Mouse (Mus musculus): Measurements from ENCODE around the gene Ddit4. TPM values are rescaled to one million over a fixed set of nuclear protein-coding genes. Genes with fewer than 3 reads are reported as not detected.

The Ddit4 gene
- total and polyA plus RNA-seq, 3 experiments = 53.1 to 151 (median 56.1) TPM

DNA sequence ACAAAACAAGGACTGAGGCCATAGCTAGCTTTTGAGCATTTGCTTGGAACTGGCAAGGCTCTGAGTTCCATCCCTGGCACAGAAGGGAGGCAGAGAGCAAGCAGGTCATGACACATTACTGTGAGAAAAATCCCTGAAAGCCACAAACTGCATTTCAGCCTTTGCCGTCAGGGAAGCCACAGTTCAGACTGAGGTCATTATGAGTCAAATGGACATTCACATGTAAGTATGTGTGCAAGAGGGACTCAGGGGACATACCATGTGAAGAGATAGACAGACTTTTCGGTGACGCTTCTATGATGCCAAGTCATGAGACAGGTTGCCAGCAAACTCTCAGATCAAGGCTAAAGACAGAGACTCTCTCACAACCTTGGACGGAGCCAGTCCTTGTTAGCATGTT, 33.5 kb downstream of the Ddit4 start:
- peak; percentile 68 for DNase-seq

DNA sequence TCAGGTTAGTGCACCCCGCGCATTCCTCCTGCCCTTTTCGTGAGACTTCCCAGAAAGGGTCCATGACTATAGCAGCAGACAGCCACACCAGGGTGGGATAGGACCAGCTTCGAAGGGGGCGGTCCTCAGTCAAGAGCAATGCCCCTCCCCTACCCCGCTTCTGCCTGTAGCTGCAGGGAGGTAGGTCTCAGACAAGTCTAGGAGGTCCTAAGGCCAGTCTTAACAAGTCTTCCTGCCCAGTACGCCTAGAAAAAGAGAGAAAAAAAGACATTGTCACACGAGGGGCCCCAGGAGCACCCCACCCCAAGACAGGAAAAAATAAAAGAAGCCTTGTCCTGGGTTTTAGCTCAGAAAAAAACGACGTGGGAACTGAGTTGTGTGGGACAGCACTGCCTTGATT, 35.0 kb downstream of the Ddit4 start:
- no peak for DNase-seq

DNA sequence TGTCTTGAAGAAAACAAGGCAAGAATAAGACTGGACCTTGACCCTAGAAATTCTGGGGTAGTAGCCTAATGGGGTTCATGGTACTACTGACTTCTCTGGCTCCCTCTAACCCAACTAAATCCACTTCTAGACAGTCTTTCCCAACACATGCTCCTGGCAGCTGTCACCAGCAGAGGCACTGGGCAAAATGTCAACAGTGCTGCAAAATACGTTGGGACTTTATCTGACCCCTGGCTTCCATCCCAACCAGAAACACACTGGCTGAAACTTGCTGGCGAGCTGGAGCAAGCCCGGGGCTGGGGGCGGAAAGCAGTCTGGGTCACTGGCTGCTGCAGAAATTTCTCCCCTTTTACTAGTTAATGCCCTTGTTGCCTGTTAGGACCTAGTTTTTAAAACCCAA, 35.5 kb downstream of the Ddit4 start:
- DNase-seq = peak; percentile 88

DNA sequence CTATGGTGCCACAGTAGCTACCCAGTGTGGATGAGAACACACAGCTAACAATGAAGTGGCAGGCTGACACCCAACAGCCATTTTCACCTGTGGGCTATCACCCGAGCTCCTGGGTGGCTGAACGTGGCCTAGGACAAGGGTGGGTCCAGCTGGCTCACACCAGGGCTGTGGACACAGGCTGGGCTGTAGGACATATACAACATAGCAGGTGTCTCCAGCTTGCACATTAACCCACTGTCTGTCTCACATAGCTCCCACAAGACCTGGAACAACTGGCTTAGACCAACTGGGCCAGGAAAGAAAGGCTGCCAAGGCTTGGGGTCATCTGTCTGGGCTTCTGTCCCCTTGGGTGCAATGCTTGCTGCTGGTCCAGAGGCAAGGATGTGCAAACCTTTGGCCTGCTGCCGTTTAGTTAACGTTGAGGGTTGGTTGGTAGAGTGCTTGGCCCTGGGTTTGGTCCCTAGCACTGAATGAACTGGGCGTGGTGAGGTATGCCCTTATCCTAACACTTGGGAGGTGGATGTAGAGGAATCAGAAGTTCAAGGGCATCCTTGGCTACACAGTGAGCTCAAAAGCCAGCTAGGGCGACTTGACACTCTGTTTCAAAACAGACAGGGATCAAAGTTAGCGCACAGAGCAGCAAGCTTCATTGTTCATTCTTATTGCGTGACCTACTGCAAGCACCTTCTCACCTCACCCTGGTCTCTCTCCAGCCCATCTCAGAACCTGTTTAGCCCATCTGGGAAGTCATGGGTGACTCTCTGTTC, 36.3 kb downstream of the Ddit4 start:
- peak; percentile 49 for DNase-seq

DNA sequence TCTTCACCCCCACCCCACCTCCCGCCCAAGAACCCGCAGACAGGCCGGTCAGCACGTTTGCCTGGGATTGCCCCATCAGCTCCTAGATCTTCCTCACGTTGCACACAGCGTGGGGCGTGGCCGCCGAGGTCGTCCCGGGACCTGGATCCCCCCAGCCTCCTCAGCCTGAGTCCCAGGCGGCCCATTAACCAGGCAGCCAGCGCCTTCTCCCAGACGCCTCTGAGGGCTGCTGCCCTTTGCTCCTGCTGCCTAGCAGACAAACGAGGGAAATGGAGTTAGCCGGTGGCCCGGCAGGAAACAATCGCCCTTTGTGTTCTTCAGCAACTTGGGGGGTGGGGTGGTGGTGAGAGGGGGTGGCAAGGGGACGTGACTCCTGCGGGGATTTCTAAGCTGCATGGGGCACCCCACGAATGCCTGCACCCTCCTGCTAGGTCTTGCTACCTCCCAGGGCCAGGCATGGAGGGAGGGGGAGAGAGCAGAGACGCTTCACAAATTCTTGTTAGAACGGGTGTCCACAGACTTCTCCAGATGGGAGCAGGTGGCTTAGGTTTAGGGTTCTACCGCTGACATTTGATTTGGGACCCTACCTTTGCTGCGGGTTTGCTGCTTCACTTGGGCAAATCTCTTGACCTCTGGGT, 40.0 kb downstream of the Ddit4 start:
- DNase-seq = peak; percentile 45

DNA sequence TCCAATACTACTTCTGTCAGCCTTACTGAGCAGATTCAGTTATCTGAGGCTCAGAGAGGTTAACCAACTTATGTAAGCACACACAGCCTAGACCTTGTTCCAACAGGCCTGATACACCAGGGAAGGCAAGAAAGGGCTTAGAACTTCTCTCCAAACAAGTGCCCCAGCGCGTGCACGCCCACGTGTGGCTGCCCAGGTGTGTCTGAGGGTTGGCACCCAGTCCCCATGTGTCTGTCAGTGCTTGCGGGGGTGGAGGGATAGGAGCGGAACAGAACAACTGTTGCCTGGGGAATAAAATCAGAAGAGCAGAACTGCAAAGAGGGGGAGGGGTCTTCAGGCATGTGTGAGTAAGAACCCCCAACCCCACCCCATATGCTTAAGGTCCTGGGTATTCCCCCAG, 40.5 kb downstream of the Ddit4 start:
- DNase-seq = no peak

DNA sequence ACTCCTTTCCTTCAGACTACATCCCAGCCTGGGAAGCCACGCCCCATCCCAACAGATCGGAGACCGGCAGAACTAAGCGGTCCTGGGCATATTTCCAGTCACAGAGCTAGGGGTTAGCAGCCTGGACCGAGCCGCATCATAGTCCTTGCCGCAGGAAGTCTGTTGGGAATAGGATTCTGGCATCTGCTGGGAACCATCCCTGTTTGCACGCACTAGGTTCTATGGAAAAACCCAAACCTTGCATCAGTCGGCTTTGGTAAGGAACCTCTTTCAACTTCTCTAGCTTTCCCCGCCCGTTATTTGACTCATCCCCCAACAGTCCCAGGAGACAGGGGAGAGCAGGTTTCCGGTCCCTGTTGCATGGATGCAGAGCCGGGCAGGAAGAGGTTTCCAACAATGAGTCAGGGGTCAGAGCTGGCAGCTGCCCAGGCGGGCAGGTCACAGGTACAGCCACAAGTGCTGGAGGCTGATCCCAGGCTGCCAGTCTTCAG, 42.2 kb downstream of the Ddit4 start:
- peak; percentile 86 for DNase-seq

DNA sequence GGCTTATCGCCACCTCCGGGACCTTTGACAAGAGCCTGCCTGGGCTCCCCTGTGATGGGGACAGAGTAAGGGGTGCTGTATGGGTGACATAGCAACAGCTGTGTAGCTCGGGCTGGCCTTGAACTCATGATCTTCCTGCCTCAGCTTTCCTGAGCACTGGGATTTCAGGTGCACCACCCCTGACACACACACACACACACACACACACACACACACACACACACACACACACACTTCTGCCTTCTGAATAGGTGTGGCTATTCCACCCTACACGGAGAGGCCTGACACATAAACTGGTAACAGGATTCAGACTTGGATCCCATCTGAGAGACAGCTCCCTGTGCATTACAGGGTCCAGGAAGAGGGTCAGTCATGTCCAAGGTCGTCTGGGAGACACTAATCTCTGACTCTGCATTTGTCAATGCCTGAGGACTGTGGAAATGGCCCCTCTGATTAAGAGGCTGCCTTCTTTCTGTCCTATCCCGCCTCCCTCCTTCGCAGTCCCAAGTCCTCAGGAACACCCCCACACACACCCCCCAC, 42.8 kb downstream of the Ddit4 start:
- DNase-seq = peak; percentile 43

DNA sequence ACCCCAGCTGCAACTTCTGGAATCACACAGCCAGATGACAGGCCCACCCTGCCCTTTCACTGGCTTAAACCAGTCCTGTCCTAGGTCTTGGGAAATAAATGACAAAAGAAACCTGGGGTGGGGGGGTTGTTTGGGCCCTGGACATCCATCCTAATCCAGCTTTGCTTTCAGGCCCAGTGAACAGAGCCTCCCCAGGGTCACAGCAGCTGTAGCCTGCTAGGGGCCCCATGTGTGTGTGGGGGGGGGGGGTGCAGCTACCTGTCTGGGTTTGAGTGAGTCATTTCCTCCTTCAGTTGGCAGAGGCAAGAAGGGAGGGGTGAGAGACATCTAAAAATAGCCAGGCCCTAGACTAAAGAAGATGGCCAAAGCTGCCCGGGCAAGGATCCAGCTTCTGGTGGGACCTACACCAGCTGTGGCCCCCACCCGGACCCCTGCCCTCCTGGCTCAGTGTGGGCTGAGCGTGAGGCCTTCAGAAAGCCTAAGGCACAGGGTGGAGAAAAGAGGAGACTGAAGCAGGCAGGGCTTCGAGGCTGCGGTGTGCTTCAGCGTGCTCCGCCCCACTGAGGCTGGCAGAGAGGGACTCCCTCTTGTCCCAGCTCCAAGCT, 43.8 kb downstream of the Ddit4 start:
- DNase-seq = no peak

DNA sequence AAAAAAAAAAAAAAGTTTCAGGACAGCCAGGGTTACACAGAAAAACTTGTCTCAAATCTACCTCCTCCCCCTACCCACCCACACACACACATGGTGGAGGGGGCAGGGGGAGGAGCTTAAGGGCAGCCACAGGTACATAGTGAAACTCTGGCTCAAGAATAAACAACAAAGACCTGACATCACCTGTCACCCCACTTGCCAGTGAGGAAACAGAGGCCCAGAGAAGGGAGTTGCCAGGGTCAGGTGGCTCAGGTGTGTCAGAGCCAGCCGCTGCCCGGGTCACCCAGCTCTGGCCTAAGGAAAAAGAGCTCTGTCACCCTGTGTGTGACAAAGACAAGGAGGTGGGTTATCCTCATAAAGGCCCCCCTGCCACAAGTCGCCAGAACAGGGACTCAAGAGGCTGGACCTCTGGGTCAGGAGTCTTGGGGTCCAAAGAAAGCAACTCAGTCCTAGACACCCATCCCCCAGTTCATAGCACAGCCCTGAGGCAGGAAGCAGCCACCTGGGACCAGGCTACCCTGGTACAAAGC, 44.5 kb downstream of the Ddit4 start:
- DNase-seq = no peak

DNA sequence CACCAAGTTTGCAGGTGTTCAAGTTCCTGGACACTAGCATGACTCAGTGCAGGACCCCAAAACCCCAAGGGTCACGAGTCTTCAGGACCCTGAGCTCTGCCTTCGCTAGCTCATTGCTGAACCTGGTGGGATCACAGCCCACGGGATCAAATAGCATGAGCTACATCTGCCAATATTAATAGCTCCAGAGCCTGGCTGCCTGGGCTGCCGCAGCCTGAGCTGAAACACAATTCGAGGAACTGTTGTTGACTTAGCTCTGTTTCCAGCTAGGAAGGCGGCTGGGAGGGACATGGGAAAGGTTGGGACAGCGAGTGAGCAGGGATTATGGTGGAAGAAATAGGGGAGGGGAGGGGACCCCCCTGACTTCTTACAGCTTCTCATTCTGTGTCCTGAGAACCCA, 48.5 kb downstream of the Ddit4 start:
- DNase-seq = no peak

DNA sequence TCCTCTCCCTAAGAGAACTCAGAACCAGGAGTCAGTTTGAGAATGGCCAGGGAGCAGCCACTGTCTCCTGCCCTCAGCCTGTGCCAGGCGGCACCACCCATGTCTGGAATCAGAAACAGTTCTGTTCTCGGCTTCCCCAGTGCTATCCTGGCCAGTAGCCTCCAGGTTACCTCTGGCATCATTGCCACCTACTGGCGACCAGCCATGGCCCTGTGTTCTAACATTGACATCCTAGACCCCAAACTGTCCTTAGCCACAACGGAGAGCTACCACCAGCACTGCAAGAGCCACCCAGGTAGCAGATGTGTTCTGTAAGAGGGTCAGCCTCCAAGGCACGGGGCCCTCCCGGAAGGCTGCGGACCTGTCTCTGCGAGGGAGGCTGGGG, 49.0 kb downstream of the Ddit4 start:
- no peak for DNase-seq

DNA sequence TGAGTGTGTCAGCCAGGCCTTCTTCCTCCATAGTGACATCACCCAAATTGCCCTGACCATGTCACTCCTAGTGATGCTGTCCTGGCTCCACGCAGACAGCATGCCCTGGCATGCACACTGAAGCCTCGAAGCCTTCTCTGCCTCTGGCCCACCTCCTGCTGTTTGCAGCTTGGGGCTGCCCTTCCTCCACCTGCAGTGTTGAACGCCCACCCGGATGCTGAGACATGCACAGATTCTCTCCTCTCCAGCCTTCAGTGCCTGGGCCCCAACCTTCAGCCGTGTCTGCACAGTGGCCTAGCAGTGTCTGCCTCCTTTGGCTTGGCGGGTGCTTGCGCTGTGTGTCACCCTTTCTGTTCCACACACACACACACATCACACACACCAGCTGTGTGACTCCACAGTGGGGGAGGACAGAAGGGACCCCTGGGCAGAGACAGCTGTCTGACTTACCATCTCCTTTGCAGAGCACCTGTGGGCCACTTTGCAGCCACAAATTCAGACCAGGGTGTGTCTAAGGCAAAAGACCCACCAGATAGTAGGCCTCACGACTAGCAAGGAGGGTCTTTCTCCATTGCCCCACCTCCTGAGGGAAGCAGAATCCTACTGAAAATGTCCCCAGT, 49.5 kb downstream of the Ddit4 start:
- DNase-seq = no peak

DNA sequence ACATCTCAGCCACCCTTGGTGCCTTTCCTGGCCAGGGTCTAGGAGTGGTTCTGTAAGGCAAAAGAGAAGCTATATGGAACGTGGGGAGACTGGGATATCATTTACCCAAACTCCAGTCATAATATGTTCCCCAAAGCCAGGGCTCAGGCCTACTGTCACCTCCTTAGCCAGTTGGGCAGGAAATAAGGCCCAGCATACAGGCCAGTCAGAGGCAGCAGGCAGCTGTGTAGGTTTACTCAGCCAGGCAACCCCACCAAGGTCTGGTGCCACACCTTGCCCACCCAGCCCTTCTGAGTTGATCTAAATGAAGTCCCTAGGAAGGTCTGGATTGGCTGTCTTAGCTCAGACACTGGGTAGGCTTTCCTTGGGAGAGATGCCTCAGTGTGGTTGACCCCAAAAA, 50.2 kb downstream of the Ddit4 start:
- DNase-seq = no peak

DNA sequence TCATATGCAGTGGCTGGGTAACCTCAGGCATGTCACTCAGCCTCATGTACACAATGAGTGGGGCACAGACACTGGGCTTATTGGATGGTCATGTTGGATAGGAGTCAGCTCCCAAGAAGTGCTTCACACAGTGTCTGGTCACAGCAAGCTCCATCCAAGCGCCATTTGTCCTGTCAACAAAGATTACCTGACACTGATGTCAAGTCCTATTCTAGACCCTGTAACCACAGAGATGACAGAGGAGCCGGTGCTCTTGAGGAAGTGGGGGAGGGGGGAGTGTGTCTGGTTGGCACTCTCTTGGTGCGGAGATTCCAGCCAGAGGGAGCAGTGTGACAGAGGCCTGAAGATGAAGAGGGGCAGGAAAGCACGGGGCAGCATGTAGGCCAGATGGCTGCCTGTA, 50.7 kb downstream of the Ddit4 start:
- DNase-seq = no peak

DNA sequence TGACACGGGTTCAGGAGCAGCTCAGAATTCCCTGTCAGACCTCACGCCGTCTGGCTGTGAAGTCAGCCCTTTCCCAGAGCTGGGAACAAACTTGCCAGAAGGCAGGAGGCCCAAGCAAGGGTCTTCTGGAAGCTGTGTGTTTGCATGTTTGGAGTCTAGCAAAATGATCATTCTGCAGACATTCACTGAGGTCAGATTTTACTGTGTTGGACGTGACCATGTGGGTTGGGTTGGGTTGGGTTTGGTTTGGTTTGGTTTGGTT, 51.5 kb downstream of the Ddit4 start:
- no peak for DNase-seq

Other genes with a start within 250 kb of the Ddit4 start
- 10 to 100 TPM; 65.8 to 74.9 TPM for gene Micu1, start 249.4 kb downstream of the Ddit4 start, total RNA-seq (2021)
- gene Micu1, start 249.4 kb downstream of the Ddit4 start, polyA plus RNA-seq (2012; rRNA removed) = 41.7 and 46.5 TPM in 2 replicates
- 10 to 100 TPM; 56.0 to 63.9 TPM for gene Dnajb12, start 72.3 kb downstream of the Ddit4 start, total RNA-seq (2021)
- 48.8 and 67.3 TPM in 2 replicates for gene Dnajb12, start 72.3 kb downstream of the Ddit4 start, polyA plus RNA-seq (2012; rRNA removed)
- gene Ascc1, start 51.0 kb upstream of the Ddit4 start, total RNA-seq (2021) = 10 to 100 TPM; 24.8 to 32.0 TPM
- 17.7 and 23.8 TPM in 2 replicates for gene Ascc1, start 51.0 kb upstream of the Ddit4 start, polyA plus RNA-seq (2012; rRNA removed)
- gene Anapc16, start 51.3 kb upstream of the Ddit4 start, total RNA-seq (2021) = 10 to 100 TPM; 60.4 to 66.3 TPM
- 33.4 and 40.8 TPM in 2 replicates for gene Anapc16, start 51.3 kb upstream of the Ddit4 start, polyA plus RNA-seq (2012; rRNA removed)
- 10 to 100 TPM; 34.8 to 59.0 TPM for gene Spock2, start 154.4 kb upstream of the Ddit4 start, total RNA-seq (2021)
- 21.8 and 22.9 TPM in 2 replicates for gene Spock2, start 154.4 kb upstream of the Ddit4 start, polyA plus RNA-seq (2012; rRNA removed)